Mouse (Mus musculus) neural tube, embryonic 14.5 days (tissue): Measurements from ENCODE around the gene Polk. TPM values are rescaled to one million over a fixed set of nuclear protein-coding genes. Genes with fewer than 3 reads are reported as not detected.

Source experiments
- ATAC-seq: fragments of 200-750 bp; cut with Nextera tagmentation; 2 replicates; pipeline ENCODE4 v1.8.0; 2017; ENCODE audit warnings: low read depth, mild to moderate bottlenecking, moderate TSS enrichment, moderate library complexity
- H3K27ac ChIP-seq: fragments of 300-500 bp; sonication (generic); 2 replicates; pipeline ENCODE4 v1.5.1; 2014; ENCODE audit warnings: low read depth, mild to moderate bottlenecking, control low read depth, low read length, moderate library complexity, mixed read lengths
- H3K27me3 ChIP-seq: fragments of 300-500 bp; sonication (generic); 2 replicates; pipeline ENCODE4 v1.6.1; 2014; ENCODE audit warnings: low read length; ENCODE audit not compliant: control insufficient read depth, insufficient read depth
- H3K36me3 ChIP-seq: fragments of 300-500 bp; sonication (generic); 2 replicates; pipeline ENCODE4 v1.6.1; 2014; ENCODE audit warnings: low read length, mixed read lengths; ENCODE audit not compliant: control insufficient read depth, insufficient read depth
- H3K4me1 ChIP-seq: fragments of 300-500 bp; sonication (generic); 2 replicates; pipeline ENCODE4 v1.6.1; 2014; ENCODE audit warnings: low read length; ENCODE audit not compliant: control insufficient read depth, insufficient read depth
- H3K4me2 ChIP-seq: fragments of 300-500 bp; sonication (generic); 2 replicates; pipeline ENCODE4 v1.6.1; 2014; ENCODE audit warnings: mild to moderate bottlenecking, low read depth, low read length, control low read depth
- H3K4me3 ChIP-seq: fragments of 300-500 bp; sonication (generic); 2 replicates; pipeline ENCODE4 v1.5.1; 2014; ENCODE audit warnings: low read depth, low read length, control low read depth, mixed read lengths
- H3K9ac ChIP-seq: fragments of 300-500 bp; sonication (generic); replicated peaks from 2 replicates; pipeline ENCODE4 v1.6.1; 2014; ENCODE audit warnings: low read depth, mild to moderate bottlenecking, control low read depth, low read length, mixed read lengths
- H3K9me3 ChIP-seq: fragments of 300-500 bp; sonication (generic); 2 replicates; pipeline ENCODE4 v1.6.1; 2016; ENCODE audit warnings: low read length; ENCODE audit not compliant: control insufficient read depth
- WGBS: fragments of 180-500 bp; shearing (Covaris S2); extraction: QIAGEN DNeasy Blood & Tissue Kit; methylation state at CpG from one replicate; pipeline ENCODE4 v1.1.7; 2014; 5-methylcytosine and 5-hydroxymethylcytosine counted together
- polyA plus RNA-seq: library from polyadenylated mRNA; unstranded; fragments of >200 nt; fragmentation: Nextera tagmentation; extraction: Ambion mirVana; gene quantifications from 2 replicates; pipeline ENCODE4 v1.2.1, GENCODE M21; 2014

The Polk gene
- polyA plus RNA-seq, 1 experiment from 2014 or later, result 6.7 TPM

DNA sequence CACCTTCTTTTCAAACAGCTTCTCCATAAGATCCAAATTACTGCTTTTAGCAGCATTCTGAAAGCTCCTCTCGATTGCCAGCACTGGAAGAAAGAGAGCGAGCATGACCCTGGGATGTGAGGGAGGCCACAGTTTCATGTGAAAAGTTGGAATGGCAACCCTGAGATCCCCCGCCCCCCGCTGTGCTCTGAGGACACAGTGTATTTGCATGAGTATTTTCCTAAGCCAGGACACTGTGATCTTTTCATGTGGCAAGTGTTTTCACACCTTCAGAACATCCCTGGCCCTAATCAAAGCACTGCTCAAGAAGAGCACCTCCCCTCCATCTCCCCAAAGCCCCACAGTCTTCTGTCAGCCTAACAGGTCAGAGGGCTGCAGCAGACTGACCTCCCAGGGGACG lies 77.1 kb downstream of the Polk start:
- Histone ChIP-seq H3K27me3 (no peaks in the 10 kb centered on the region), H3K4me2 (no peak overlapping the region), H3K27ac (no peak overlapping the region), H3K36me3 (no peaks in the 10 kb centered on the region), H3K9me3 (no peaks in the 10 kb centered on the region), H3K9ac (no peak overlapping the region), H3K4me1 (no peaks in the 10 kb centered on the region), H3K4me3 (no peak overlapping the region)
- ATAC-seq, result no peak
- WGBS, result 40% methylated on average over 5 of the region's 5 CpGs

DNA sequence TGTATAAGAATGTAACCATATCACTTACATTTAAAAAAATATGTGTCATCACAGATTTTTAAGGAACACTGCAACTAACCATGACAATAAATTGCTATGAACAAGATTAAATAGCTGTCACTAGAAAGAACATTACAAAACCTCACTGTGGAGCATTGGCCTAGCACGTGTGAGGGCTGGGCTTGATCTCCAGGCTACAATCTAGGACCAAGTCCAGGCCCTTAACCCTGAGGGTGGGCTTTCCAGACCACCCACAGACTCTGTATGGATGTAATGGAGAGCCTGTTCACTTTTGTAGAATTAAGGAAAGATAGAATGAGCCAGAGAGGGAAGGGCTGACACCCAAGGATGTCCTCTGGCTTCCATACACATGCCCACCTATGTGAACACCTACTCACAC lies 79.7 kb downstream of the Polk start:
- Histone ChIP-seq H3K9ac (no peak overlapping the region), H3K36me3 (no peaks in the 10 kb centered on the region), H3K27ac (no peak overlapping the region), H3K4me1 (no peaks in the 10 kb centered on the region), H3K27me3 (no peaks in the 10 kb centered on the region), H3K9me3 (no peaks in the 10 kb centered on the region), H3K4me2 (no peak overlapping the region), H3K4me3 (no peak overlapping the region)
- ATAC-seq, result no peak
- WGBS, result 55% methylated on average over 1 of the region's 1 CpGs

DNA sequence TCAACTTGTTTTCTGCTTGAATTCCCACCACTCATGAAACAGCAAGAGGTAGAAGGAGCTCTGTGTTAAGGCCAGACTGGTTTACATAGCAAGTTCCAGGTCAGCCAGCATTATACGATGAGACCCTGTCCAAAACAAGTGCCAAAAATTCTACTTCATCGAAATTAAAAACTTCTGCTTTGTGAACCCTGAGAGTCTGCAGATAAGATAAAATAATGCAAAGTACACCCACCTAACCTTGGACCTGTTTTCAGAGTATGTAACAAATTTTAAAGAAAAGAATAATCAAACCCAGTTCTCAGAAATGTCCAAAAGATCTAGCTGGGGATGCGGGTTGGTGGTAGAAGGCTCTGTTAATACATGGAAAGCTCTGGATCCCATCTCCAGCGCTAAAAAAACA lies 83.8 kb downstream of the Polk start:
- Histone ChIP-seq H3K4me1 (no peaks in the 10 kb centered on the region), H3K36me3 (no peaks in the 10 kb centered on the region), H3K9ac (no peak overlapping the region), H3K4me2 (no peak overlapping the region), H3K4me3 (no peak overlapping the region), H3K27ac (no peak overlapping the region), H3K9me3 (no peaks in the 10 kb centered on the region), H3K27me3 (no peaks in the 10 kb centered on the region)
- WGBS, result 83% methylated on average over 4 of the region's 4 CpGs
- ATAC-seq, result no peak

DNA sequence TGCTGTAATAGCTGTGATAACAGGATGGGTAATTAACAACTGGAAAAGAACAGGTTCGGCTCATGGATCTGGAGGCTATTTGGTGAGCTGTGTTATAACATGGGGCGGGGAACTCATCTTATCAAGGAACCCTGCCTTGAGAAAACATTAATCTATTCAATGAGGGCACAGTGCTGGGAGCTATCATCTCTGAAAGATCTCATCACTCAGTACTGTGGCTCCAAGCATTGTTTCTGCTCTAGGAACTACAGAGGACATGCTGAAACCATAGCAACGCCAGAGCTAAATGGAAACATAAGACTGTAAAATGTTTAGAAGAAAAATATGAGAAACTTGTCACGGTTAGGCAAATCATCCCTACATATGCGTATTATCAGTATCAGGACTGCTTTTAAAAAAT lies 84.4 kb downstream of the Polk start:
- Histone ChIP-seq H3K27me3 (no peaks in the 10 kb centered on the region), H3K9ac (no peak overlapping the region), H3K4me2 (no peak overlapping the region), H3K4me1 (no peaks in the 10 kb centered on the region), H3K36me3 (no peaks in the 10 kb centered on the region), H3K4me3 (no peak overlapping the region), H3K27ac (no peak overlapping the region), H3K9me3 (no peaks in the 10 kb centered on the region)
- 85% methylated on average over 5 of the region's 5 CpGs for WGBS
- ATAC-seq, result no peak

DNA sequence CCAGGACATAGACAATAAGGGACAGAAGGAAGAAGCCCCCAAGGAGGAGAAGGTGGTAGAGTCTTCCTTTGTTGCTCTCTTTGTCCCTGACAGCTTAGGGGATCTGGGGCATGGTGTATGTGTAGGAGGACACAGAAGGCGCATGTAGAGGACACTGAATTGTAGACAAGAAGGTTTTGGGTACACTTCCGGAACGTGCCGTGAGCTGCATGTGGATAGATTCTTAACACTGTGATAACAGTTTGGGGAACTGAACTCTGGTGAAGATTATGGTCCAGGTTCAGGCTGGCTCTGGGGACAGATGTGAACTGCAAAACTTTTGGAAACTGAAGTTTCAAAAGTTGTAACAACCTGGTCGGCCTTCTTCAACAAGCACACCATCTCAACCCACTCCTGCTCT lies 84.8 kb downstream of the Polk start:
- no peak for ATAC-seq
- 93% methylated on average over 5 of the region's 5 CpGs for WGBS
- no peak overlapping the region for H3K4me2 ChIP-seq
- no peak overlapping the region for H3K4me3 ChIP-seq
- no peaks in the 10 kb centered on the region for H3K9me3 ChIP-seq
- H3K27ac ChIP-seq, result no peak overlapping the region
- H3K27me3 ChIP-seq, result no peaks in the 10 kb centered on the region
- H3K4me1 ChIP-seq, result no peaks in the 10 kb centered on the region
- H3K9ac ChIP-seq, result no peak overlapping the region
- H3K36me3 ChIP-seq, result no peaks in the 10 kb centered on the region

DNA sequence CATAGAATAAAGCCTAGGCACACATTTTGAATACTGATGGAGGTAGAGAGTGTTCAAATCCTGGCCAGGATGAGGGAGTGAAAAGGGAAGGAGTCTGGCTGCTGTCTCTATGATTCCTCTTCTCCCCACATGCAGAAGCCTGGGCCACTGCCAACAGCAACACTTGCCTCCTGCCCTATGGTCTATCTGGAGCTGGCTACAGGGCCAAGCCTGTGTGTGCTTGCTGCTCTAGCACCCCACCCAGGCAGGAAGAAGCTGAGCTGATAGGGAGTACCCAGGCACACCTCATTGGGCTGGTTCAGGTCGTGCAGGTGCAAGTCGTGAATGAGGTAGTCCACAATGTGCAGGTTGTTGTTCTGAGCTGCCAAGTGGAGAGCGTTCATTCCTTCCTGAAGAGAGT lies 88.1 kb downstream of the Polk start:
- H3K27ac ChIP-seq, result no peak overlapping the region
- H3K36me3 ChIP-seq, result no peaks in the 10 kb centered on the region
- no peak for ATAC-seq
- H3K9ac ChIP-seq, result no peak overlapping the region
- WGBS, result 78% methylated on average over 3 of the region's 3 CpGs
- no peak overlapping the region for H3K4me3 ChIP-seq
- no peaks in the 10 kb centered on the region for H3K9me3 ChIP-seq
- no peak overlapping the region for H3K4me2 ChIP-seq
- no peaks in the 10 kb centered on the region for H3K27me3 ChIP-seq
- H3K4me1 ChIP-seq, result no peaks in the 10 kb centered on the region

DNA sequence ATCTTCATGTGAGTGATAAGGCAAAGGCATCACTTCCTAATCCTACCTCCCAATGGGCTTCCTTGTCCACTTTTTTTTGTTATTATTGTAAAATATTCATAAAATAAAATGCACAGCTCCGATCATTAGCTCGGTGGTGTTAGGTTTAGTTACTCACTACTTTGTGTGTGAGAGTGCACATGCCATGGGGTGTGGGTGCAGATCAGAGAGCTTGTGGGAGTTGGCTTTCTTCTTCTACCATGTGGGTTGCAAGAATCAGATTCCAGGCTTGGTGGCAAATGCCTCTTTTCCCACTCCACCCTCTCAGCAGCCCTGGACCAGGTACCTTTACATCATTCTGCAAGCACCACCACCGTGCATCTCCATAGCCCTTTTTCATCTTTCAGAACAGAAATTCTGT lies 89.8 kb downstream of the Polk start:
- Histone ChIP-seq H3K9me3 (no peaks in the 10 kb centered on the region), H3K9ac (no peak overlapping the region), H3K27me3 (no peaks in the 10 kb centered on the region), H3K4me2 (no peak overlapping the region), H3K4me3 (no peak overlapping the region), H3K36me3 (no peaks in the 10 kb centered on the region), H3K4me1 (no peaks in the 10 kb centered on the region), H3K27ac (no peak overlapping the region)
- WGBS, result 94% methylated on average over 3 of the region's 3 CpGs
- ATAC-seq, result no peak

DNA sequence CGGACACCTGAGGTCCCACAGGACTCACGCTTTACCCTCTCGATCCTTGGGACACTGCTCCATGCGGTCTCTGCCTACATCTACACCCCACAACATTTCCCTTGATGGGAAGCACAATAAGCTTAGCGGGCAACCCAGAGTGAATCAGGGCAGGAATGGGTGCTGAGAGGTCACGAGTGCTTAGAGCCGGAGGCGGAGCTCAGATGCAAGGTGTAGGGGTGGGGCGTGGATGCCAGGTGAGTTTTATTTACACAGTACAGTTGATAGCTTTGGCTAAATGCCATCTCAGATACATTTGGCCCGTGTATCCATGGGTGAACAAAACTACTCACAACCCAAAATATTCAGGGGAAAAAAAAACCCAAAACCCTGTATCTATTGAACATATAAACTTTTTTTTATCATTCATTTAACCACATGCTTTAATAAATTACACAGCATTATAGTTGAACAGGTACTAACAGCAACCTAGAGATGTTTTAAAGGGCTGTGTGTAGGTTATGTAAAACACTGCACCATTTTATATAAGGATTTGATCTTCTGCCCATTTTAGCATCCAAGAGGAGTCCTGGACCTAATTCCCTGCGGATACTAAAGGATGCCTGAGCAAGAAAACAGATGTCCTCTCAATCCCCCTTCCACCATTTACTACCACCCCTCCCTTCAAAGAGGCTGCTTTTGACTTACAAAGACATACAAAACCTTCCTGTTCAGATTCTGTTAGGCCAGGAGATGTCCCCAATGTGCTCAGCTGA lies 90.8 kb downstream of the Polk start:
- Histone ChIP-seq H3K9me3 (no peaks in the 10 kb centered on the region), H3K27ac (no peak overlapping the region), H3K27me3 (no peaks in the 10 kb centered on the region), H3K4me1 (no peaks in the 10 kb centered on the region), H3K36me3 (no peaks in the 10 kb centered on the region), H3K4me3 (no peak overlapping the region), H3K4me2 (no peak overlapping the region), H3K9ac (no peak overlapping the region)
- 91% methylated on average over 11 of the region's 11 CpGs for whole genome bisulfite sequencing
- ATAC-seq, result no peak

DNA sequence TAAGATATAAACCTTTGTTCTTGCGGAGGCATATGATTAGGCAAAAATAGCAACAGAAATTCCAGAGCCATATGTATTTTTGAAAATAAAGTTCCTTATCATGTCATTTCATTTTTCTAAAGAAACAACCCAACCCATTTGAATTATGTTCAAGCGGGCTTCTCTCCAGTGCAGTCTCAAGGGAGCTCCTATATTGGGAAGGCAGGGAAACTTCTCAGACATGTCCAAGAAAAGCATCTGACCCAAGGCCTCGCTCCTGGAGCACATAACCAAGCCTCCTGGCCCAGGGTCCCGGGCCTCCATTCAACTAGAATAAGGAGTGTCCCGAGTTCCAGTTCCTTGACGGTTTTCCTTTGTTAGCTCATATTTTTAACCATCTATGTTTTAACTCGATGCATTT lies 91.5 kb downstream of the Polk start:
- WGBS, result 89% methylated on average over 7 of the region's 7 CpGs
- no peak for ATAC-seq
- H3K27me3 ChIP-seq, result no peaks in the 10 kb centered on the region
- no peak overlapping the region for H3K4me3 ChIP-seq
- no peak overlapping the region for H3K27ac ChIP-seq
- H3K36me3 ChIP-seq, result no peaks in the 10 kb centered on the region
- H3K9ac ChIP-seq, result no peak overlapping the region
- no peaks in the 10 kb centered on the region for H3K4me1 ChIP-seq
- H3K9me3 ChIP-seq, result no peaks in the 10 kb centered on the region
- no peak overlapping the region for H3K4me2 ChIP-seq
